Mouse (Mus musculus) hindbrain, embryonic 13.5 days (tissue): Measurements from ENCODE around the gene Adarb1. TPM values are rescaled to one million over a fixed set of nuclear protein-coding genes. Genes with fewer than 3 reads are reported as not detected.

Source experiments
- ATAC-seq: fragments of 200-750 bp; cut with Nextera tagmentation; 2 replicates; pipeline ENCODE4 v1.8.0; 2017; ENCODE audit warnings: moderate TSS enrichment; ENCODE audit not compliant: low FRiP score
- H3K27ac ChIP-seq: fragments of 300-500 bp; sonication (generic); 2 replicates; pipeline ENCODE4 v1.5.1; 2015; ENCODE audit warnings: inconsistent platforms, mild to moderate bottlenecking, moderate library complexity
- H3K27me3 ChIP-seq: fragments of 300-500 bp; sonication (generic); 2 replicates; pipeline ENCODE4 v1.6.1; 2015; ENCODE audit warnings: mild to moderate bottlenecking, inconsistent platforms
- H3K36me3 ChIP-seq: fragments of 300-500 bp; sonication (generic); 2 replicates; pipeline ENCODE4 v1.6.1; 2015; ENCODE audit warnings: mild to moderate bottlenecking, inconsistent platforms
- H3K4me1 ChIP-seq: fragments of 300-500 bp; sonication (generic); replicated peaks from 2 replicates; pipeline ENCODE4 v1.6.1; 2015; ENCODE audit warnings: inconsistent platforms
- H3K4me2 ChIP-seq: fragments of 300-500 bp; sonication (generic); 2 replicates; pipeline ENCODE4 v1.6.1; 2015; ENCODE audit warnings: inconsistent platforms, mild to moderate bottlenecking, moderate library complexity
- H3K4me3 ChIP-seq: fragments of 300-500 bp; sonication (generic); 2 replicates; pipeline ENCODE4 v1.5.1; 2015; ENCODE audit warnings: mild to moderate bottlenecking, inconsistent platforms
- H3K9ac ChIP-seq: fragments of 300-500 bp; sonication (generic); 2 replicates; pipeline ENCODE4 v1.6.1; 2015; ENCODE audit warnings: mild to moderate bottlenecking, inconsistent platforms
- H3K9me3 ChIP-seq: fragments of 300-500 bp; sonication (generic); 2 replicates; pipeline ENCODE4 v1.6.1; 2016; ENCODE audit warnings: inconsistent platforms
- WGBS: fragments of 180-500 bp; shearing (Covaris S2); methylation state at CpG from one replicate; pipeline ENCODE4 v1.1.7; 2015; 5-methylcytosine and 5-hydroxymethylcytosine counted together
- polyA plus RNA-seq: library from polyadenylated mRNA; unstranded; fragments of >200 nt; fragmentation: Nextera tagmentation; extraction: Ambion mirVana; gene quantifications from 2 replicates; pipeline ENCODE4 v1.2.1, GENCODE M21; 2015

The Adarb1 gene
- polyA plus RNA-seq: 12.0 and 13.4 TPM in 2 replicates

DNA sequence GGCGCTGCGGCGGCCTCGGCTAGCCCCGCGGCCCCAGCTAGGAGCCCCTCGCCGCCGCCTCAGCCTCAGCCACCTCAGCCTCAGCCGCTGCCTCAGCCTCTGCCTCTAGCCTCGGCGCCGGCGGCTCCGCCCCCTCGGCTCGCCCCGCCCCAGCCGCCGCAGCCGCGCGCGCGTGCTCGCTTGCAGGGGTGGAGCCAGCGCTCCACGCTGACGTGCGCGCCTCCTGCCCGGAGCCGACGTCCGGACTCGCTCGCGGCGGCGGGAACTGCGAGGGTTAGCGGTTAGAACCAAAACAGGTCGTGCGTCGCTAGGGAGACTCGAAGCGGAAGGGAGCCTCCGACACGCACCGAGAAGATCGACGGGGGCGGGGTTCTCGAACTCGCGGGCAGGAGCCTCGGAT, at the start of gene Adarb1:
TSS of gene Adarb1 (minus strand) at position 133 of the 400 bp plus-strand sequence.
- Histone ChIP-seq H3K4me1 (peaks cover 22% of the 10 kb centered on the region), H3K27ac (peak within 1 kb of the TSS; percentile 89), H3K4me2 (peak within 1 kb of the TSS; percentile 96), H3K4me3 (peak within 1 kb of the TSS; percentile 80), H3K27me3 (peaks cover 17% of the 10 kb centered on the region), H3K9ac (peak within 1 kb of the TSS; percentile 88), H3K36me3 (no peaks in the 10 kb centered on the region), H3K9me3 (no peaks in the 10 kb centered on the region)
- ATAC-seq: peak; percentile 95
- WGBS: under 1% methylated on average over 56 of the region's 57 CpGs

DNA sequence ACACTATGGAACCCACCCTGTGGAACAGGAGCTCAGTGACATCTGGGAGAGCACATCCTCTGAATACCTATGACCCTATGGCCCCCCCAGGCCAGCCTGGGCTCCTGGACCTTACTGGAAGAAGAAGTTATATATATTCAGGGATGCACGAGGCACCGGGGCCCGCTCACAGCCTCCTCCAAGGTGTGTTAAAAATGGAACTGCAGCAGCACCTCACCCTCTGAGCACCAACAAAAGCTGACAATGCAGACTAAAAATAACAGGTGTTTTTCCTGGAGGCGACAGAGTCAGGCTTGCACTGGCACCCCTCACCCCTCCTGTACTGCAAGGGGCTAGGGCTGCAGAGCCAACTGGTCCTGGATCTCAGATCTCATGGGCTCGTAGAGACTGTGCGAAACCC, 49.3 kb upstream of the Adarb1 start:
- Histone ChIP-seq H3K4me2 (no peak overlapping the region), H3K9ac (no peak overlapping the region), H3K4me1 (peaks cover 9% of the 10 kb centered on the region; the same call in 1 of the 2 replicates), H3K27ac (no peak overlapping the region), H3K36me3 (no peaks in the 10 kb centered on the region), H3K4me3 (no peak overlapping the region), H3K9me3 (no peaks in the 10 kb centered on the region), H3K27me3 (no peaks in the 10 kb centered on the region)
- no peak for ATAC-seq
- WGBS: 91% methylated on average over 6 of the region's 6 CpGs

DNA sequence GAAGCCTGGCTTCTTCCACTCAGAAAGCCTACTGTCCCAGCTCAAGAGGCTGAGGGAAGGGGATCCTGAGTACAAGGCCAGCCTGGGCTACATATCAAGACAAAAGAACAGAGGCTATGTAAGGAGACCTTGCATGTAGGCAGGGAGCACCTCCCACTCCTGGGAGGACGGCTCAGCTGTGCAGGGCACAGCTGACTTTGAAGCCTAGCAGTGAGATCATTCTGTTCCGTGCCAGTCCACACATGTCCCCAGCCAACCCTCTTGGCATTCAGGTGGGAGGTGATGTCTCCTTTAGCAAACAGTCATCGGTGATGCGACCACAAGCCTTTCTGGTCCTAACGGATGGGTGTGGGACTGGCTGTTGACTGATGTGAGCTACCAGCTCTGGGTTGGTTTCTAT, 47.8 kb upstream of the Adarb1 start:
- Histone ChIP-seq H3K27me3 (no peaks in the 10 kb centered on the region), H3K4me2 (no peak overlapping the region), H3K4me1 (peaks cover 9% of the 10 kb centered on the region; the same call in 1 of the 2 replicates), H3K27ac (no peak overlapping the region), H3K9ac (no peak overlapping the region), H3K36me3 (no peaks in the 10 kb centered on the region), H3K4me3 (no peak overlapping the region), H3K9me3 (no peaks in the 10 kb centered on the region)
- no peak for ATAC-seq
- WGBS: 86% methylated on average over 5 of the region's 5 CpGs

DNA sequence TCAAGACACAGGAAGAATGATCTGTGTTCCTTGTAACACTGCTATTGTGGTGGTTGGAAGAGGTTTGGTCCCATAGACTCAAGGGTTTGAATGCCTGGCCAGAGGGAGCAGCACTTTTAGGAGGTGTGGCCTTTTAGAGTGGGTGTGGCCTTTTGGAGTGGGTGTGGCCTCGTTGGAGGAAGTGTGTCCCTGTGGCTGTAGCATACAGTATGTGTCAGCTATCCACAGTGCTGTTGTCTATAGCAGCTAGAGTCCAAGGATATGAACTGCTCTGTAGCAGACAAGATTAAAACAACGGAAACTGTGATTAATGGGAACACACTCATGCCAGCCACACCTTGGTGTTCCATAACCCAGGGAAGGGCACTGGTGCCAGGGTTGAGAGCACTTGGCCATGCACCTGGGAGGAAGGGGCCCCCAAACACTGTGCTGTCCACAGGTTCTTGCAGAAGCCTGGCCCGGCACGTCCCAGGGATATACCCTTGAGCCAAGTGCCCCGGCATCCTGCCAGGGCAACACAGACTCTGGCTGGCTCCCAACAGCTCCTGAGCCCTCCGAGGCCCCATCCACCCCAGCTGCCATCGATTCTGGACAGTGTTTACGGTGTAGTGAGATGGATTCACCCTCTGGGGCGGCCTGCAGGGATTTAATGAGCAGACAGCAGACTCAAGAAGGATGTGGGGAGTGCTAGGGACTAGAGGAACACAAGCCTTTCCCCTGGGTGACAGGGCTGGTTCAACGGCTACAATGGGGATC, 46.3 kb upstream of the Adarb1 start:
- 60% methylated on average over 10 of the region's 10 CpGs for WGBS
- Histone ChIP-seq H3K4me1 (peaks cover 9% of the 10 kb centered on the region; the same call in 1 of the 2 replicates), H3K4me2 (no peak overlapping the region), H3K27ac (no peak overlapping the region), H3K36me3 (no peaks in the 10 kb centered on the region), H3K4me3 (no peak overlapping the region), H3K27me3 (no peaks in the 10 kb centered on the region), H3K9me3 (no peaks in the 10 kb centered on the region), H3K9ac (no peak overlapping the region)
- peak; percentile 43; the same call in 1 of the 2 replicates for ATAC-seq

DNA sequence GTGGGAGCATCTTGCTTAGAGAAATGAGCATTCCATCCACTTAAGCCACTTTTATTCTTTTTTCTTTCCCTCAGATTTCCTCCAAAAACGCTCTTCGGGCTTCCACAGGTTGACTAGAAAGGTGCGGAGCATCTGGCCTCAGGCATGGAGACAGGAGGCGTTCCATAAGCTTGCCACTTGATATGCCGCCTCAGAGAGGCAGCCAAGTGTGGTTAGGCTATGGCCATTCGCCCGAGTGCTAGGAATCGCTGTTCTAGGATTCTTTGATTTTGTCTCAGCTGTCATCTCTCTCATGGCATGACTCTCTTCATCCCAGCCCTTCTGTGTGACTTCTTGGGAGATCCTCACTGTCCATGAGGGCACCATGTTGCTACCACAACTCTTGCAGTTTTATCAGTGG, 43.1 kb upstream of the Adarb1 start:
- WGBS: 93% methylated on average over 8 of the region's 8 CpGs
- H3K27me3 ChIP-seq: no peaks in the 10 kb centered on the region
- no peak overlapping the region for H3K9ac ChIP-seq
- peaks cover 9% of the 10 kb centered on the region; the same call in 1 of the 2 replicates for H3K4me1 ChIP-seq
- H3K4me3 ChIP-seq: no peak overlapping the region
- H3K9me3 ChIP-seq: no peaks in the 10 kb centered on the region
- no peak overlapping the region for H3K27ac ChIP-seq
- no peaks in the 10 kb centered on the region for H3K36me3 ChIP-seq
- no peak overlapping the region for H3K4me2 ChIP-seq
- no peak for ATAC-seq

DNA sequence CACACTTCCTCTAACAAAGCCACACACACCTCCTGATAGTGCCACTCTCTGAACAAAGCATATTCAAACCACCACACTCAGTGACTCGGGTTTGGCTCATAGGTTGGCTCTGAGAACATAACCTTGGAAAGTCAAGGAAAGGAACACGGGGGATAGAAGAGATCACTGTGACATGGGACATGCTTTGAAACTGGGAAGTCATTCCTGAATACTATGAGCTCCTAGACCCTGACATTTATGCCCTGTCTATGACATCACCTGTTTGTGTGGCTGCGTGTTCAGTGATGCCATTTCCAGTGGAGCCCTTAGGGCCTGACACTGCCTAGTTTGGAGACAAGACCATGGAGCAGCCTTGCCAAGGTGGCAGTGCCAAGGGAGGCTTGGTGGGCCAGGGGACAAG, 39.6 kb upstream of the Adarb1 start:
- 85% methylated on average over 3 of the region's 3 CpGs for WGBS
- H3K9ac ChIP-seq: no peak overlapping the region
- no peak overlapping the region for H3K4me3 ChIP-seq
- H3K9me3 ChIP-seq: peaks cover 3% of the 10 kb centered on the region; the same call in 1 of the 2 replicates
- no peak for ATAC-seq
- H3K36me3 ChIP-seq: no peaks in the 10 kb centered on the region
- H3K4me2 ChIP-seq: no peak overlapping the region
- H3K27ac ChIP-seq: no peak overlapping the region
- no peaks in the 10 kb centered on the region for H3K27me3 ChIP-seq
- no peaks in the 10 kb centered on the region for H3K4me1 ChIP-seq

DNA sequence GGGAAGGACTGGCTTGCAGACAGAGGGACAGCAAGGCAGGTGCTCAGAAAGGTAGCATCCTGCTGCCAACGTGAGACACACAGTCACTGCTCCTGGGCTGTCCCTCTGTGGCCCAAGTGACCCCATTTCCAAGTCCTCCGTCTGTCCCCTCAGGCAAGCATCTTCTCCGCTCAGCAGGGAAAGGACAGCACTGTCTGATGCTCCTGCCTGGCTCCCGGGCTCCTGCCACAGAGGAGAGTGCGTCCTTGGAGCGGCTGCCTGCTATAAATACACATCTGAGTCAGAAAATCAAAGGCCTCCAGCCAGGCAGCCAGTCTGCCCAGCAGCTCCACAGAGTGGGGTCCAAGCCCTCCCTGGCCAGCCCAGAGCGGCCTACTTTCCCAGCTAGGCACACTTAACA, 38.4 kb upstream of the Adarb1 start:
- H3K4me1 ChIP-seq: no peaks in the 10 kb centered on the region
- H3K4me3 ChIP-seq: no peak overlapping the region
- peaks cover 4% of the 10 kb centered on the region; the same call in 1 of the 2 replicates for H3K9me3 ChIP-seq
- H3K27ac ChIP-seq: no peak overlapping the region
- H3K4me2 ChIP-seq: no peak overlapping the region
- 67% methylated on average over 7 of the region's 7 CpGs for WGBS
- H3K36me3 ChIP-seq: no peaks in the 10 kb centered on the region
- no peak overlapping the region for H3K9ac ChIP-seq
- no peaks in the 10 kb centered on the region for H3K27me3 ChIP-seq
- no peak for ATAC-seq

DNA sequence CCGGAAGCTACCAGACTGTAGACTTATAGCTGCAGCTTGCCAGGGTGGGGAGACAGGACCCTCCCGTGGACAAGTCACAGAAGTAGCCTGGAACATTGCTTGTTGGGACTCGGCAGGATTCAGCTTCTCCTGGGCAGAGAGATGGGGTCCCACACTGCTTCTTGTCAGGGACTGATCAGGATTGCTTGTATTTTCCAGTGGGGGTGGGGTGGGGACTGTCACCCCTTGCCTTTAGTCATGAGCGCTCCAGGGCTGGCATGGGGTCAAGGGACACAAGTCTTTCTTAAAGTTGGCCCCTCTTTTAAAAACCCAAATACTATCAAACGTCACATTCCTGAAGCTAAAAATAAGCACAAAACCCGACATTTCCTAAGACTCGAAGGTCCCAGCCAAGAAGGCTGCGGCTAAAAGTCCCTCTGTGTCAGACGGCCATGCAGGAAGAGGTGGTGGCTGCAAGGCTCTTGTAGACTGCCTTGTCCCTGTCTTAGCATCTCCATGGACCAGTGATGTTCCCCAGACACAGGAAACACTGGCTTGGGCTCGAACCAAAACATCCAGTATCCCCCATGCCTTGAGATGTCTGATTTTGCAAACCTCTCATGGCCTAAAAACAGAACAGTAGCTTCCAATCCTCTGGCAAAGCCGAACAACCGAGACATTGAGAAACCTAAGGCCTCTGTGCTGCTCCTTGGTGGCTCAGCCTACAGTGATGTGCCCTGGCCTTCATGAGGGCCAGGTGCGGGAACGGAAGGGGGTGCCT, 37.4 kb upstream of the Adarb1 start:
- no peak overlapping the region for H3K4me3 ChIP-seq
- WGBS: 87% methylated on average over 14 of the region's 14 CpGs

DNA sequence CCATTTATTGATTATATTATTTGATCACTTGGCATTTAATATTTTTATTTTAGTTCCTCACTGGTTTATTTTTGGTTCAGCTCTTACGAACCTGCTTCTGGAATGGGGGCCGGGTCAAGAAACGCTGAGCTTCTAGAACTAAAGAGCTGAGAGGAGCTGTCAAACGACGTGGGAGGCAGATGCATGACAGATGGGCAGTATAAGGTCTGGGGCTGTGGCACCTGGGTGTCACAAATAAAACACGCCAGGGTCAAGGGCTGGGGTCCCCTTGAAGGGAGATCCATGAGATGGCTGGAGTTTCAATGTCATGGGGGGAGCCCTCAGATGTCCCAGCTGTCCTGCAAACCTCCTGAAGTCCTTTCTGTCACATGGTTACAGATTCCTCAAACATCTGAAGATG, 36.7 kb upstream of the Adarb1 start:
- H3K27ac ChIP-seq: no peak overlapping the region
- no peaks in the 10 kb centered on the region for H3K4me1 ChIP-seq
- 80% methylated on average over 6 of the region's 6 CpGs for WGBS
- H3K27me3 ChIP-seq: no peaks in the 10 kb centered on the region
- H3K4me3 ChIP-seq: no peak overlapping the region
- peaks cover 4% of the 10 kb centered on the region; the same call in 1 of the 2 replicates for H3K9me3 ChIP-seq
- no peak overlapping the region for H3K9ac ChIP-seq
- no peak for ATAC-seq
- no peak overlapping the region for H3K4me2 ChIP-seq
- no peaks in the 10 kb centered on the region for H3K36me3 ChIP-seq

More for the DNA sequence above, 37.4 kb upstream of the Adarb1 start:
- Histone ChIP-seq H3K27me3 (no peaks in the 10 kb centered on the region), H3K36me3 (no peaks in the 10 kb centered on the region), H3K4me1 (no peaks in the 10 kb centered on the region), H3K4me2 (no peak overlapping the region), H3K9ac (no peak overlapping the region), H3K27ac (no peak overlapping the region), H3K9me3 (peaks cover 4% of the 10 kb centered on the region; the same call in 1 of the 2 replicates)
- ATAC-seq: no peak

DNA sequence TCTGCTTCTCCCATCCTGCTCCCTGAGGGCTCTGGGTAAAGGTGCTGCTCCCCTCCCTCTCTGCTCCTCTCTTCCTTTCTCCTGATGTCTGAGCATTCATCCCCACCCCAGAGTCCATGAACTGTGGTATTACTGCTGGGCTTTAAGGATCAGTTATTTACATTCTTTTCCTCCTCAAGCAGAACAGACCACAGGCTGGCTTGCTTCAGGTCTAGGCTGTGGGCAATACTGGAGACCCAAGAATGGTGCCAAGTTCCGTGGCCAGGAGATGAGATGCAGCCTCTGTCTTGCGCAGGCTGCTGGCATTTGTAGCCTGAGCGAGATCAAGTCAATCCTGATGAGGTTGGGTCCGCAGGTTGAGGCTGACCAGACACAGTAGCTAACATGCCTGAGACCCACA, 33.8 kb upstream of the Adarb1 start:
- H3K27me3 ChIP-seq: no peaks in the 10 kb centered on the region
- WGBS: 91% methylated on average over 4 of the region's 4 CpGs

DNA sequence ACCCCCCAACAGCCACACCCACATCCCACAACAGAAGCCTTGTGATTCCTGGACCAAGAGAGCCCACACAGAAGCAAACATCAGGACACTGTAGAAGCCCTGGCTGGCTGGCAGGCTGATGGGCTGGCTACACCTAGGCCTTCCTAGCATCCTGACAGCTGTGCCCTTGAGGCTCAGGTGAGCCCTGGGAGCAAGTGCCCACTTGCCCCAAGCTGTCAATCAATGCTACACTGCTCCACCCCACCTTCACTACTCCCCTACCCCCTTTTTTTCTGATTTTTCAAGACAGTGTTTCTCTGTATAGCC, 32.0 kb upstream of the Adarb1 start:
- H3K27me3 ChIP-seq: no peaks in the 10 kb centered on the region
- H3K4me1 ChIP-seq: peaks cover 17% of the 10 kb centered on the region
- no peak for ATAC-seq
- H3K4me3 ChIP-seq: no peak overlapping the region
- no peak overlapping the region for H3K27ac ChIP-seq
- no peaks in the 10 kb centered on the region for H3K36me3 ChIP-seq
- H3K4me2 ChIP-seq: no peak overlapping the region
- peaks cover 4% of the 10 kb centered on the region for H3K9me3 ChIP-seq
- H3K9ac ChIP-seq: no peak overlapping the region

More for the DNA sequence above, 33.8 kb upstream of the Adarb1 start:
- Histone ChIP-seq H3K9me3 (peaks cover 4% of the 10 kb centered on the region; the same call in 1 of the 2 replicates), H3K36me3 (no peaks in the 10 kb centered on the region), H3K4me1 (peaks cover 17% of the 10 kb centered on the region), H3K4me2 (no peak overlapping the region), H3K4me3 (no peak overlapping the region), H3K9ac (no peak overlapping the region), H3K27ac (no peak overlapping the region)
- ATAC-seq: no peak

DNA sequence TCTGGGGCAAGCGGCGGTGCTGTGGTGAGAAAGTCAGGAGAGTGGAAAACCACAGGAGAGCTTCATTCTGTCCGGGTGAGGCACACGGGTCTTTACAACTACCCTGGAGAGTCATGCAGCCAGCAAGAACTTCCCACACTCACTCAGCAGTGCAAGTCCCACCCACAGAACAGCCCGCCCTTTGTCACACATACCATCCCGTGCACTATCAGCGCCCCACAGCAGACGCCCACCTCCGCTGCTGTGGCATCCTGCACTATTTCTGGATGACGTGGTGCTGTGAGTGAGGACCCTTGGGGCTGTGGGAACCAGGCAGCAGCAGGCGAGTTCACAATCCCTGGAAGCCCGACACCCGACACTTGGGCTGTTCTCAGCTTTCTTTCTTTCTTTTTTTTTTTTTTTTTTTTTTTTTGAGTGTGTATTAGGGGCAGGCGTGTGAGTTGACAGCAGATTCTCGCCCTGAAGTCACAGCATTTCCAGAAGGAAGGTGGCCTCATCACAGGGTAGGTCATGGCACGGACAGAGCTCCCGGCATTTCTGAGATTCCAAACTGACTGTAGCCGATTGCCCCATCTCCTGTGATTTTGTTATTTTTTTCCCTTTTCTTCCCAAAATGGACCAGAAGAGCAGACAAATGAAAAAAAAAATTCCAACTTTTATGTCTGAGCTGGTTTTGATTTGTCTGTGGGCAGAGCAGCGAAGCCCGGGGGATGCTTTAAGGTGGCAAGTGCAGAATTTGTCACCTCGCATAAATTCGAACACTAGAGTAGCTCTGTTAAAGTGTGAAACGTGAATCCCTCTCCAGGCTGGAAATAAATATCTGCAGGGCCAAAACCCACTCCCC, 31.5 kb upstream of the Adarb1 start:
- 43% methylated on average over 23 of the region's 23 CpGs for WGBS
- ATAC-seq: no peak
- Histone ChIP-seq H3K4me3 (no peak overlapping the region), H3K27me3 (no peaks in the 10 kb centered on the region), H3K4me1 (peaks cover 17% of the 10 kb centered on the region), H3K36me3 (no peaks in the 10 kb centered on the region), H3K9ac (0 out of 2 replicates have a peak overlapping the region, but pooled peaks have one; percentile 49), H3K27ac (no peak overlapping the region), H3K9me3 (peaks cover 4% of the 10 kb centered on the region), H3K4me2 (peak overlapping the region; percentile 32)
